Mouse (Mus musculus): ENCODE measurements around the gene Cnpy2. TPM values are rescaled to one million over a fixed set of nuclear protein-coding genes. Genes with fewer than 3 reads are reported as not detected.
A peak's percentile ranks its signal among the peaks of the same experiment; 100 is the strongest.
"Not testable (repeated sequence)": the region's sequence is repeated elsewhere in the genome, so short reads cannot be mapped to it uniquely, and the experiment has no call there.

Gene Cnpy2
- 10 to 100 TPM; 62.2 to 66.6 TPM for total RNA-seq (2021)
- long read RNA-seq, experiment 1, transcript Cnpy2-202 (6 exons, 1,383 nt), result major isoform, 28 of 32 reads
- long read RNA-seq, experiment 1, partial matches to known transcripts, result 2 of 32 reads
- long read RNA-seq, experiment 1, other reads (novel, unspliced or antisense), result 2 of 32 reads
- long read RNA-seq, experiment 2, transcript Cnpy2-202 (6 exons, 1,383 nt), result major isoform, 34 of 36 reads
- long read RNA-seq, experiment 2, partial matches to known transcripts, result 1 of 36 reads
- long read RNA-seq, experiment 2, other reads (novel, unspliced or antisense), result 1 of 36 reads

DNA sequence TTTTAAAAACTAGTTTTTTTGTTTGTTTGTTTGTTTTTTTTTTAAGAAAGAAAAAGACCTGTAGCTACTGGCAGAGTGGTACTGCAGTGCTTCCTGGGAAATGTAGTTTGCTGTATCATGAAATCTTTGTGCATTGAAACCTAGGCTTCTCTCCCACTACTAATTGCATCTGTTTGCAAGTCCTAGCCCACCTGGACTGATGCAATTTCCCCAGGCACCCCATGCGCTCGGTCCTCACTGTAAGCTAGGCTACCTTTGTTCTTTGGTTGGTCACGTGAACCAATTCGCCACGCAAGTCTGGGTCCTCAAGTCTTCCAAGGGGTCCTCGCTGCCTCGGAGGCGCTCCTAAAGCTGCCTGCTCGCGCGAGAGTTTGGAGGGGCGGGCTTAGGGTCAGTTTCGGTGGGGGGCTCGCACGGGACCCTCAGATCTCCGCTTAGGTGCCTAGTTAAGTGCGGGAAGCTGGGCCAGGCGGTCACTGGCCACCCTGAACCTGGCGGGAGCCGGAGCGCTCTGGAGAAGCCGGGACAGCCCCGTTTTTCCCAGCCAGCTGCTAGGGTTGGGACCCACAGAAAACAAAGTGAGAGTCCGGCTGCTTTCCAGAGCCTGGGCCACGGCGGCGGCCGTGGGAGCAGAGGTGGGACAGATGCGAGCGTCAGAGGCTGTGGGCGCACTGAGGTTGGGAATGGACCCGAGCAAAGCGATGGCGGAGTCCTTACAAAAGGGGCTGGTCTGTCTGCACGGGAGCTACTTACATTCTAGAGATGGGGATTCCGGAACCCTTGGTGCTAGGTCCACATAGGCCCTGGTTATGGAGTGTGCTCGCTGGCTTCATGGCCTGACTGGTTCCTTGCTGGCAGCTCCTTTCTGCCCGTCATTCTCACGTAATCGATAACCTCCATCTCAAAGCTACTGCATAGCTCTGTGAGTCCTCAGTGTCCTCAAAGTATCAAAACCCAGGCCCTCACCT, at the start of gene Cnpy2:
TSS of gene Cnpy2 (plus strand) at position 319 of the 968 bp plus-strand sequence.
- DNase-seq, result peak; percentile 87 to 91

DNA sequence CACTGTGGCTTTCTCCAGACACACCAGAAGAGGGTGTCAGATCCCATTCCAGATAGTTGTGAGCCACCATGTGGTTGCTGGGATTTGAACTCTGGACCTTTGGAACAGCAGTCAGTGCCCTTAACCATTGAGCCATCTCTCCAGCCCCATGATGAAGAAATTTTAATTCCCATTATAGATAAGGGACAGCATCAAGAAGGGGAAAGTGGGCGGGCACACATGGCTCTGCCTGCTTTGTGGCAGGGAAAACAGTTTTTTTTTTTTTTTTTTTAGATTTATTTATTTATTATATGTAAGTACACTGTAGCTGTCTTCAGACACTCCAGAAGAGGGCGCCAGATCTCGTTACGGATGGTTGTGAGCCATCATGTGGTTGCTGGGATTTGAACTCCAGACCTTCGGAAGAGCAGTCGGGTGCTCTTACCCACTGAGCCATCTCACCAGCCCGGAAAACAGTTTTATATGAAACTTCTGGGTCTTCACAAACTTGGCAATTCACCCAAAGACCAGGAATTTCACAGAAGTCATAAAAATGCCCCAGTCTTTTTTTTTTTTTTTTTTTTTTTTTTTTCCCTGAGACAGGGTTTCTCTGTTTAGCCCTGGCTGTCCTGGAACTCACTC, 49.3 kb upstream of the Cnpy2 start:
- not testable (repeated sequence) for DNase-seq

DNA sequence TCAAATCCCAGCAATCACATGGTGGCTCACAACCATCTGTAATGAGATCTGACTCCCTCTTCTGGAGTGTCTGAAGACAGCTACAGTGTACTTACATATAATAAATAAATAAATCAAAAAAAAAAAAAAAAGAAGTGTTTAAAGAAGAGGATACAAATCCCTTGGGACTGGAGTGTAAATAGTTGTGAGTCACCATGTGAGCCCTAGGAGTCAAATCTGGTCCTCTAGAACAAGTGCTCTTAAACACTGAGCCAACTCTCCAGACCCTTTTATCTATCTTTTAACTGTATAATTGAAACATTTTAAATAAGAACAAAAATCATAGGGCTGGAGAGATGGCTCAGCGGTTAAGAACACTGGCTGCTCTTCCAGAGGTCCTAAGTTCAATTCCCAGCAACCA, 46.9 kb upstream of the Cnpy2 start:
- DNase-seq, result not testable (repeated sequence)

DNA sequence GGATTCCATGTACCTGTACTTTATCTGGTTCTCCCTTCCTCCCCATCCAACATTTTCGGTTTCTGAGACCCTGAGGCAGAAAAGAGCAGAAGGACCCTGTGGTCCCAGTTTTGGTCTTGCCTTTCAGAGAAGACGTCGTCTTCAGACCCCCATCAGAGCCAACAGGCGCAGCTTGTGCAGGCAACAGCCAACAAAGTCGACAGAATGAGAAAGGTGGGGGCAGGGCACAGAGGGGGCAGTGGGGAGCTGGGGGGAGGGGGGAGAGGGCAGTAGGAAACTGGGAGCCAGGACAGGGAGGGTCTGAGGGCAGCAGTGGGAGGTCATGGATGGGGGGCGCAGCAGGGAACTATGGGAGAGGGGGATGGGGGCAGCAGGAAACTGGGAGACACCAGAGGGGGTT, 44.1 kb upstream of the Cnpy2 start:
- DNase-seq, result no peak

DNA sequence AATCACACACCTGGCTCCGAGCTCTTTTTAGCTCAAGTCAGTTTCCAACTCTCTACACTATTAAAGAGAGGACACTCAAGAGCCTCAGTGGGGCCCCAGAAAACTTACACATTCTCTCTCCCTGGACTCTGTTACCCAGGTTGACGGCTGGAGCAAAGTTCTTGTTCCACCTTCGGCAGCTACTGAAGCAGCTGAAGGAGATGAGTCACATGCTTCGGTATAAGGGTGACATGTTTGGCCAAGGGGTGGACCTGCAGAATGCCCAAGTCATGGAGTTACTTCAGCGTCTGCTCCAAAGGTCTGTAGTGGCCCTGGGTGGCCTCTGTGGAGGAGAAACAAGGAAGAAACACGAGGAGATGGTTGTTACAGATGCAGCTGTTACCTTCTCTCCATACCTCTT, 41.3 kb upstream of the Cnpy2 start:
- no peak for DNase-seq

DNA sequence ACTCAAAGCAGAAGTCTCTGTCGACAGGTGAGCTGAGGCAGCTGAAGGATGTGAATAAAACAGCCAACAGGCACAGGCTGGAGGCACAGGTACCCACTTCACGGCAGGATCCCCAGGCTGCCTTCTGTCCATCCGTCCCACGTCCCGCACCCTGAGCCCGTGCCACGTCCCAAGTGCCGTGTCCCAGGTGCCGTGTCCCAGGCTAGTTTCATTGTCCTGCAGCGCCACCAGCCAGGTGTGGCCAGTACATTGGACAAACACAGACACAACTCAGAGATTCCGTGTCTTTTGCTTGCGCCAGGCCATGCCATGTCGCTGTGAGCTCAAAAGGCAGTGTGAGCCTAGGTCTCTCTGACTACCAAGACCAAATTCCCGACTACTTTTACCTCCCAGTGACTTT, 40.6 kb upstream of the Cnpy2 start:
- DNase-seq, result no peak

DNA sequence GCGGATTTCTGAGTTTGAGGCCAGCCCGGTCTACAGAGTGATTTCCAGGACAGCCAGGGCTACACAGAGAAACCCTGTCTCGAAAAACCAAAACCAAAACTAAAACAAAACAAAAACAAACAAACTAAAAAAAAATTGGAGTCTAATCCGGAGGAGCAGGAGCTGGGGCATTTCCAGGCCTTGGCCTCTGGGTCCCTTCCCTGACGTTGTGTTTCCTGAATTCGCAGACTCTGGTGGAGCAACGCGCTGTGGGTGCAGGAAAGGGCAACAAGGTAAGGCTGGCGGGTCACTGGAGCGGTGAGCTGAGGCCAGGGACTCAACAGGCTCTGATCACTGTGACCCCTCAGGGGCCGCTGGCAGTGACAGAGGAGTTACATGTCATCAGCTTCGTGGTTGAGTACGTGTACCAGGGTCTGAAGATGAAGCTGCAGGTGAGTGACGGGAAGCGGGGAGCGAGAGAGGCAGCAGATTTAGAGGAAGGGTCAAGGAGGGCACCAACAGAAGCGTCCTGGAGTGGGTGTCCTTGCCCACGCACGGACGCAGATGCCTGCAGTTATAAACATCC, 39.3 kb upstream of the Cnpy2 start:
- DNase-seq, result no peak

DNA sequence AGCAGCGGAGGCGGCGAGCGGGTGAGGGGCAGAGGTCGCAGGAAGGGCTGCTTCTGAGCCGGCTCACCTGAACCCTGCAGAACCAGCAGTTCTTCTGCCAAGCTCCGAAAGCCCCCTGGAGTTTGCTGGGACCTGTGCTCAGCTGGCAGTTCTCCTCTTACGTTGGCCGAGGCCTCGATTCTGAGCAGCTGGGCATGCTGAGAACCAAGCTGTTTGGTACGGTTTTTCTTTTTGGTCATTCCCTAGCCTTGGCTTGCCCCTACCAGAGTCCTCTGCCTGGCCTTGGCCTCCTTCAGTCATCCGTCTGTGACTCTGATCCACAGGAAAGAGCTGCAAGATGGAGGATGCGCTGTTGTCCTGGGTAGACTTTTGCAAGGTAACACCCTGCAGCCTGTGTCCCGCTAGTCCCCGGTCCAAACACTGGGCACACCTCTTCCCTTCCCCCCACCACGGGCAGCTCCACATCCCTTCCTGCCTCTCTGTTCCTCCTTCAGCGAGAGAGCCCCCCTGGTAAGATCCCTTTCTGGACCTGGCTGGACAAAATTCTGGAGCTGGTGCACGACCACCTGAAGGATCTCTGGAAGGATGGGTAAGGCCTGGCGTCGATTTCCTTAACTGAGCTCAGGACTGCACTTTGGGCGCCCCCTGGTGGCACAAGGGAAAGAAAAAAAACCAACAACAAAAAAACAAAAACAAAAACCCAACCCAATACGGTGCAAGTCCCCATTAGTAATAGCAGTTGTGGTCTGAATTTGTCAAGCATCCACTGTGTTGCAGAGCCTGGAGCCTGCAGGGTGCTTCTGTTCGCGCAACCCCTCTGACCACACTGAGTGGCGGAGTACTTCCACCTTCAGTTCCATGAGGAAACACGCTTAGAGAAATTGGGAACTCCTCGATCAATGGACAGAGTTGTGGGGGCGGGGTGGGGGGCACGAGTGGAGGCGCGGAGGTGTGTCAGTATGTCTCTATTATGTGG, 38.4 kb upstream of the Cnpy2 start:
- DNase-seq, result peak; percentile 49 to 83

DNA sequence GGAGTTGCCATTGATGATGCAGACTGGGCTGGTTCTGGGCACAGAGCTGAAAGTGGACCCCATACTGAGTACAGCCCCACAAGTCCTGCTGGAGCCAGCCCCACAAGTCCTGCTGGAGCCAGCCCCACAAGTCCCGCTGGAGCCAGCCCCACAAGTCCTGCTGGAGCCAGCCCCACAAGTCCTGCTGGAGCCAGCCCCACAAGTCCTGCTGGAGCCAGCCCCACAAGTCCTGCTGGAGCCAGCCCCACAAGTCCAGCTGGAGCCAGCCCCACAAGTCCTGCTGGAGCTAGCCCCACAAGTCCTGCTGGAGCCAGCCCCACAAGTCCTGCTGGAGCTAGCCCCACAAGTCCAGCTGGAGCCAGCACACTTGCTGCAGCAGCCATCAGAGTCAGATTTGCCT, 31.7 kb upstream of the Cnpy2 start:
- peak; percentile 49 to 74 for DNase-seq

DNA sequence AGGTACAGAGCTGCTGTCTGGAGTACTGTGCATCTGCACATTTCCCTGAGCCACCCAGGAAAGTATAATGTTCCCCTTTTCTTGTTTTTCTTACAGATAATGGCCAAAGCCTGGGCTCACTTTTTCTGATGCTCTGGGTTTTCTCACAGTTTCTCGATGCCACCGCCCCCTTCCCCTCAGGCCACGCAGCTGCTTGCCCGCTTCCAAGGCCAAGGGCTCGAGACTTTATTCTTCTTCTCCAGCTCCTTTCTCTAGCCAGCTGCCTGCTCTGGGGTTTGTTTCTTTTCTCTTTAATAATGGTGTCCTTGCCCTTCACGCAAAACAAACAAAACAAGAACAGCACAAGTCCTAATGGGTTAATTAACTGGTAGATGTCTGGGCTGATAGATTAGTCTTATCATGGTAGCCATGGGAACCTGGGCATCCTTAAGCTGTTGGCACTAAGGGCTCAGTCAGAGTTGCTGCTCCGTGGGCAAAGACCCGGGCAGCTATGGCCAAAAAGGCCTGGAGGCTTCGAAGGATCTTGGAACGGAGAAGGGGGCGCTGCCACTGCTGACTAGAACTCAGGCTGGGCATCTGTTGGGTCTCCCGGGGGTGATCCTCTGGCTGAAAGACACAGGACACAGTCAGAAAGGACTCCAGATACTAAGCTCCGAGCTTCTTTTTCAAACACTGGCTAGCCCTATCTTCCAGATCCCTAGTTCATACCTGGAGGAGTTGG, 25.7 kb upstream of the Cnpy2 start:
- no peak for DNase-seq

DNA sequence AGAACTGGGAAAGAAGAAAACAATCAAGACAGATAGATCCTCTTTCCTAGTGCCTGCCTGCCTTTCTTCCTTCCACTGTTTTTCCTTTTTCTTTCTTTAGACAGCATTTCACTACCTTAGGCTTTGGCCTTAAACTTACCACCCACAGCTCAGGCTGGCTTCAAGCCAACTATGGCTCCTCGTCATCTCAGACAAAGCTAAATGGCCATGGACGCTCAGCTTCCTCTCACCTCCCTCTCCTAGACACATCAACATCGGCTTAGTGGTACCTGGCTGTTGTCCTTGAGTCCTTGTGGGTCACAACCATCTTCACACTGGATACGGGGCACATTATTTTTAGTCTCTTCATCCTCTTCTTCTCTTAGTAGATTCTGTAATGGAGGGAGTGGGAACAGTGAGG, 25.0 kb upstream of the Cnpy2 start:
- no peak for DNase-seq

DNA sequence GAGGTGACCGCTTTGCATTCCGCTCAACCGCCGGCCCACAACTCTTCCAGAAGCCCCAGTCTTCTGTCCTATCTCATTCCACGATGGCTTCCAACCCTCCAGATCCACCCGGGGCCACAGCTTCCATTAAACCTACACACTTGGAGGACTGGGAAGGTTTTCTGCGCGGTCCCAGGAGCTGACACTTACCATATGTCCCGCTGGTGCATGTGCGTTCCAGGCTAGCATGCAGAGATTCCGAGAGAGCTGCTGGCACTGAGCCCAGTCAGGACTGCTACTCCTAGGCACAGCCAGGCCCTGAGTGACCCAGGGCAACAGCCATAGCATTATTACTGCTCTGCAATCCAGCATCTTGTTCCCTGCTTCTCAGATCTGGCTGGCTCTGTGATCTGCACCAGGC, 24.6 kb upstream of the Cnpy2 start:
- peak; percentile 51 to 58 for DNase-seq

DNA sequence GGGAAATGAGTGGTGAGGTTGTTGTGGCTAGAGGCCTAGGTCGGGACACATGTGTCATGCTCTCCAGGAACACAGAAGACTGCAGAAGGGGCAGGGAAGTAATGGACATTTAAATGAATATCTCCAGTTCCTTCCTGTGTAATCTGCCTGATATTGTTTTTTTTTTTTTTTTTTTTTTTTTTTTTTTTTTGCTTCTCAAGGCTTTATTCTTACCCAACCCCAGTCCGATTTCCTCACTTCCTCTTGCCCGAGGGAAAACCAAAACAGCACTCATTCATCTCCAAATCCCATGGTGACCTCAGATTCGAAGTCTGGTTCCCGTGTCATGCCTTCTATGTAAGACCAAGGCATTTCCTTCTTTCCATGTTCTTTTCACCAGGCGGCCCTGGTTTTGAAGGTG, 24.0 kb upstream of the Cnpy2 start:
- no peak for DNase-seq

DNA sequence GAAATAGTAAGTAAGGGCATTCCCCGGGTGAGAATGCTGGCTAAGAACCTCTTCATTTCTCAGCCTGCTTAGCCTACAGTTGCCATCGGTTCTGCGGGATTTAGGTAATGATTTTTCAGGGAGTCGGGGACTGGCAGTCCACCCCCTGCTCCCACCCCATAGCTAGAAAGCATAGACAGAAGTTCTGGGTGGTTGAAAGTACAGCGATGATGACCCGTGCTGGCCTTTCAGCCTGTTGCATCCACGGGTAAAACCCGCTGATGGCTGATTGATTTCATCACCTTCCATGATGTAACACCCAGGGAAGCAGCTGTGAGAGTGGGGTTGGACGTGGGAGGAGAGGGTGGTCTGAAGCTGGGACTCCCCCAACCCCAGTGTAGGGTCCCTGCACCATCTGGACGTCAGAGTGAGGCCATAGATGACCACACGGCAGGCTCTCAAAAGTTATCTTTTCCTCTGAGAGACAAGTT, 23.5 kb upstream of the Cnpy2 start, which contains the start of gene Il23a:
TSS of gene Il23a (minus strand) at position 51 of the 470 bp plus-strand sequence.
- no peak for DNase-seq

DNA sequence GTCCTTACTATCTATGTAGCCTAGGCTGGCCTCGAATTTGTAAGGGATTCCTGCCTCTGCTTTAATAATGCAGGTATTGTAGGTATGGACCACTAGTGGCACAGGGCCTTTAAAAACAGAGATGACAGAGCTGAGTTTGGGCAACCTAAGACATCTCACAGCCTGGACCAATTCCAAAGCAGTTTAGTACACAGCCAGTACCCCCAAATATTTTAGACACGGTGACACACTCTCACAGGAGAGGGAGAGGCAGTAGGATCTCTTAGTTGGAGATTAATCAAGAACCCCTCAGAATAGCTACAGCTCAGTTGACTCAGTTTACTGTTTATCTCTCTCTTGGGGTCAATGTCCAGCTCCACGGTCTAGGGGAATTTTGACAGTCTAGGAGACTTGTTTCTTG, 19.9 kb upstream of the Cnpy2 start:
- DNase-seq, result no peak

DNA sequence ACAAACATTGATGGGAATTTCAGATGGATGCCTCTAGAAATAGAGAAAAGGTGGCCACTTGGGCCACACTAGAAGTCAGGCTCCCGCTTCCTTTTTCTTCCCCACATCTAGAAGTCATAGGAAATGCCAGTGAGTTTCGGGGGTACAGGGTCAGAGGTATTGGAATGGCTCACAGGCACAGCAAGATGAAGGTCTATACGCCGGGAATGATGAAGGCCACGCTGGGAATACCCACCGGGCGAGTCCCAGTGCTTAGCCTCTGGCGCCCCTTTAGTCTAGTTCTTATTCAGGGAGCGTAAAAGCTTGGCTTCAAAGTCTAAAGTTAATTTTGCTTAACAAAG, 19.5 kb upstream of the Cnpy2 start:
- no peak for DNase-seq

DNA sequence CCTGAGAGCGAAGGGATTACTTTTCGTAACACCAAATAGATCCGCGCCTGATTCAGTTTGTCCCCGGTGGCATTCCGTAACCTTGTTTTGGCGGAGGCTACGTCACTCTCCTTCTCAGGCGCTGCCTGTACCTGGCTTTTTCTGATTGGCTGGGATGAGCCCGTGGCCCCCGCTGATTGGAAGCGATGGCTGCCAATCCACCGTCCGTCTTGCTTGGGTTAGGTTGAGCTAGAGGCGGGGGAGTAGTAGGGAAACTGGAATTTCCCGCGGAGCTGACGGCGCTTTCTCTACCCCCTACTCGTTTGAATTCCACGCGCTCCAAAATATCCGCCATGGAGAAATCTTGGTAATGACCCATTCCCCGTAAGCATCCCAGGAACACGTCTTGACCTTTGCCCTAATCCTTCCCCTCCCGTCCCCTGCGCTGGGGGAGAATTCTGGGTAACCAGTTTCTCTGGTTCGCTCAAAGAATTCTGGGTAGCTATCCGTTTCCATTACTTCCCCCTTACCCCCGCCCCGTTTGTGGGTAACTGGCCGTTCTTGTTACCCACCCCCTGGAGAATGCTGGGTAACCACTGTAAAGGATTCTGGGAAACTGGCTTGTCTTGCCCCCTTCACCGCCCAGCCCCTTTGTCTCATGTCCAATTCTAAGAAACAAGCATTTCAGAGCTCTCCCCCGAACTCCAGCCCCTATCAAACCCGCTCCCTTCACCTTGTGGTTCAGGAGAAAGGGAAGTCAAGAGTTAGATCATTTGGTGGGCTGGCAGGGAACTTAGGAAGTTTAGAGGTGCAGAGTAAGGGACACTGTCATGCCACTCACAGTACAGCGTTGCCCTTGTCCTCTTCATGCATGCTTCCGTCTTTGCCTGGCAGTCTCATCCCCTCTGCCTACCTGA, 18.9 kb upstream of the Cnpy2 start, which contains the start of gene Pan2:
TSS of gene Pan2 (plus strand) at position 210 of the 896 bp plus-strand sequence.
- peak; percentile 100 for DNase-seq

DNA sequence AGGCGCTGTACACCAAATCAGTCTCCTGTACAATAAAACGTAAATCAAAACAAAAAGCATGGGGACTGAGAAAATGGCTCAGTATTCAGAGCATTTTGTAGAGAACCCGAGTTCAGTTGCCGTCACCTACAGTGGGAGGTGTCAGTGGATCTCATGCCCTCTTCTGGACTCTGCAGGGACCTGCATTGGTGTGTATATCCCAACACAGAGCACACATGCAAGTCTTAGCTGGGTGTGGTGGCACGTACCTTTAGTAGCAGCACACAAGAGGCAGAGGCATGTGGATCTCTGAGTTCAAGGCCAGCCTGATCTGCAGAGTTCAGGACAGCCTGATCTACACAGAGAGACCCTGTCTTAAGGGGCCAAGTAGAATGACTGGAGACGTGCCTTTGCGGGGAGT, 12.6 kb upstream of the Cnpy2 start:
- no peak for DNase-seq

DNA sequence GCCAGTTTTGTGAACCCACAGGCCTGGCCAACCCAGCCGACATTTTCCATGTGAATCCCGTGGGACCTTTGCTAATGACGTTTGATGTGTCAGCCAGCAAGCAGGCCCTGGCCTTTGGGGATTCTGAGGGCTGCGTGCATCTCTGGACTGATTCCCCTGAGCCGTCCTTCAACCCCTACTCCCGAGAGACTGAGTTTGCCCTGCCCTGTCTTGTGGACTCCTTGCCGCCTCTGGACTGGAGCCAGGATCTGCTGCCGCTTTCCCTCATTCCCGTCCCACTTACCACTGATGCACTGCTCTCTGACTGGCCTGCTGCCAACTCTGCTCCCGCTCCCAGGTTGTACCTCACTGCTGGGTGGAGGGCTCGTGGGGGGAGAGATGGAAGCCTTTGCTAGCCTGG, 12.1 kb upstream of the Cnpy2 start:
- DNase-seq, result peak in 1 of 2 experiments; percentile 19
